Mouse (Mus musculus): ENCODE results near the gene Dclk3.

Dclk3 gene

GRCm38 (mm10) chr9:111438904-111439835, at the start of gene Dclk3:
Gene Dclk3, plus strand, starts transcription at chr9:111439081.
- DNase-seq (ENCODE audit: low spot score in 2 of 2) = no peak

GRCm38 (mm10) chr9:111390016-111390415, 48.9 kb upstream of the Dclk3 start:
- DNase-seq (ENCODE audit: low spot score in 2 of 2) = no peak

- no peak for DNase-seq (ENCODE audit: low spot score in 2 of 2)
Measured at GRCm38 (mm10) chr9:111391036-111391435, 47.8 kb upstream of the Dclk3 start.

- DNase-seq (ENCODE audit: low spot score in 2 of 2) = no peak
Measured at GRCm38 (mm10) chr9:111391926-111392442, 46.9 kb upstream of the Dclk3 start.

- no peak for DNase-seq (ENCODE audit: low spot score in 2 of 2)
Measured at GRCm38 (mm10) chr9:111395265-111395664, 43.6 kb upstream of the Dclk3 start.

- DNase-seq (ENCODE audit: low spot score in 2 of 2) = no peak
Measured at GRCm38 (mm10) chr9:111398059-111398458, 40.8 kb upstream of the Dclk3 start.

- no peak for DNase-seq (ENCODE audit: low spot score in 2 of 2)
Measured at GRCm38 (mm10) chr9:111400089-111400488, 38.8 kb upstream of the Dclk3 start.

- no peak for DNase-seq (ENCODE audit: low spot score in 2 of 2)
Measured at GRCm38 (mm10) chr9:111403159-111403558, 35.7 kb upstream of the Dclk3 start.

GRCm38 (mm10) chr9:111404346-111405079, 34.4 kb upstream of the Dclk3 start:
- DNase-seq (ENCODE audit: low spot score in 2 of 2) = no peak

- DNase-seq (ENCODE audit: low spot score in 2 of 2) = no peak
Measured at GRCm38 (mm10) chr9:111405080-111405428, 33.8 kb upstream of the Dclk3 start.

- peak in 1 of 2 experiments; percentile 65 for DNase-seq (ENCODE audit: low spot score in 2 of 2)
Measured at GRCm38 (mm10) chr9:111408012-111408411, 30.9 kb upstream of the Dclk3 start.

- DNase-seq (ENCODE audit: low spot score in 2 of 2) = no peak
Measured at GRCm38 (mm10) chr9:111408427-111408826, 30.5 kb upstream of the Dclk3 start.

- peak; percentile 62 to 72 for DNase-seq (ENCODE audit: low spot score in 2 of 2)
Measured at GRCm38 (mm10) chr9:111412471-111413160, 26.3 kb upstream of the Dclk3 start.

- DNase-seq (ENCODE audit: low spot score in 2 of 2) = peak in 1 of 2 experiments; percentile 59
Measured at GRCm38 (mm10) chr9:111421862-111422261, 17.0 kb upstream of the Dclk3 start.

- no peak for DNase-seq (ENCODE audit: low spot score in 2 of 2)
Measured at GRCm38 (mm10) chr9:111422567-111422966, 16.3 kb upstream of the Dclk3 start.

GRCm38 (mm10) chr9:111425113-111425512, 13.8 kb upstream of the Dclk3 start:
- no peak for DNase-seq (ENCODE audit: low spot score in 2 of 2)

- DNase-seq (ENCODE audit: low spot score in 2 of 2) = no peak
Measured at GRCm38 (mm10) chr9:111425952-111426351, 12.9 kb upstream of the Dclk3 start.

- DNase-seq (ENCODE audit: low spot score in 2 of 2) = no peak
Measured at GRCm38 (mm10) chr9:111427891-111428555, 10.9 kb upstream of the Dclk3 start.

- no peak for DNase-seq (ENCODE audit: low spot score in 2 of 2)
Measured at GRCm38 (mm10) chr9:111428698-111429362, 10.1 kb upstream of the Dclk3 start.

GRCm38 (mm10) chr9:111429363-111429750, 9.5 kb upstream of the Dclk3 start:
- DNase-seq (ENCODE audit: low spot score in 2 of 2) = no peak

GRCm38 (mm10) chr9:111435429-111435828, 3.5 kb upstream of the Dclk3 start:
- no peak for DNase-seq (ENCODE audit: low spot score in 2 of 2)

Measured in frontal cortex, postnatal 36 days (tissue).